Mouse (Mus musculus): ENCODE results near the gene Scgb1b2.

Scgb1b2 gene

DNA sequence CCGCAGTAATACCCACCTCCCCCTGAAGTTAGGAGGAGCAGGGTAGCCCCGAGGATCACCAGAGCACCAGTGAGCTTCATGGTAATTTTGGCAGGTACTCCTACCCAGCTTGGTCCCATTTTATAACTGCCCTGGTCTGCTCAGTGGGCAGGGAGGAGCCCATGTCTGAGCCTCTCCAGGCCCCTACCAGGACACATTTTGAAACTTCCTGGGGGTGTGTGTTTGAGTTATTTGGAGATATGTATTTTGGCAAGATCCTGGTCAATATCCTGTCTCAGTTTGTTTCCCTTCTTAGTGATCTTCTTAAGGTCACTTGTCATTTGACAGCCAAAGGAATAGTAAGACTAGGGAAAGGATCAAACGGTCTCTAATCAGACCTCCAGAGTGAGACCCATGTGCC, at the start of gene Scgb1b2:
Gene Scgb1b2, minus strand, starts transcription at position 101 of the 400 bp plus-strand sequence.
- in situ Hi-C loops (cut with MboI; ENCODE audit: low pct_unique_long_range_greater_than_20kb in 1 of 2, low sequenced_read_pairs in 2 of 2, unreplicated experiment in 1 of 2): no loop called here

DNA sequence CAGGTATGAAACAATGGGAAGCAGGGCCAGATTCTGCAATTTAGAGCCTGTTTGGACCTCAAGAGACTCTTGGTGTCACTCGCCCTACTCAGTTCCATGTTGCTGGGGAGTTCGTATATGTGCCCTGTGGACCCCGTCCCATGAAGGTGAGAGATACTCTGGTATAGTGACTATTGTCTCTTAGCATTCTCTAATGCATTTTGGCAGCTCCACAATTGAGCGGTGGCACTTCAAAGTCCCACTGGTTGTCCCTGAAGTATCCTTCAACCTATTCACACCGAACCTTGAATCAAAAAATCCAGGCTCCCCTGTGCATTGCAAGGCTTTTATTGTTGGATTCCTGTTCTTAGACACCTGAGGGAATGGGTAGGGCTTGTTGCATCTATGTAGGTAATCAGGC, 1.4 kb downstream of the Scgb1b2 start, which contains the start of gene Scgb2b2:
Gene Scgb2b2, plus strand, starts transcription at position 301 of the 400 bp plus-strand sequence.
- in situ Hi-C loops (cut with MboI; ENCODE audit: low pct_unique_long_range_greater_than_20kb in 1 of 2, low sequenced_read_pairs in 2 of 2, unreplicated experiment in 1 of 2): no loop called here
